Comparison of ENCODE assay signal across 26 mouse cellular contexts in genomic region chr7:83678506-83678905, GRCm38 (mm10).
"Had no signal": no experiment of that assay in that cellular context is flagged by ENCODE, and none has a peak within 500 bp of the region (broad histone marks: within the 10 kb centered on the region; RNA-seq: fewer than 3 reads in every experiment).

No protein-coding gene starts in this region.

- H3K9me3 ChIP-seq: embryonic facial prominence, embryonic 10.5 days; embryonic facial prominence, embryonic 12.5 days; embryonic facial prominence, embryonic 13.5 days; embryonic facial prominence, embryonic 15.5 days; forebrain, embryonic 10.5 days; forebrain, embryonic 12.5 days; forebrain, embryonic 13.5 days; forebrain, embryonic 15.5 days had no signal

- H3K9ac ChIP-seq: embryonic facial prominence, embryonic 12.5 days; embryonic facial prominence, embryonic 13.5 days; embryonic facial prominence, embryonic 15.5 days; forebrain, embryonic 12.5 days; forebrain, embryonic 13.5 days; forebrain, embryonic 15.5 days; forebrain, postnatal 0 days had no signal

- H3K27ac ChIP-seq: embryonic facial prominence, embryonic 10.5 days; embryonic facial prominence, embryonic 12.5 days; embryonic facial prominence, embryonic 13.5 days; embryonic facial prominence, embryonic 15.5 days; forebrain, embryonic 10.5 days; forebrain, embryonic 12.5 days; forebrain, embryonic 13.5 days; forebrain, embryonic 15.5 days; gastrocnemius, adult 2 months; heart, adult 2 months had no signal

- H3K36me3 ChIP-seq: embryonic facial prominence, embryonic 10.5 days; embryonic facial prominence, embryonic 12.5 days; embryonic facial prominence, embryonic 13.5 days; embryonic facial prominence, embryonic 15.5 days; forebrain, embryonic 10.5 days; forebrain, embryonic 12.5 days; forebrain, embryonic 15.5 days had no signal

- H3K4me2 ChIP-seq: embryonic facial prominence, embryonic 12.5 days; embryonic facial prominence, embryonic 13.5 days; embryonic facial prominence, embryonic 15.5 days; forebrain, embryonic 12.5 days; forebrain, embryonic 13.5 days; forebrain, embryonic 15.5 days had no signal

- H3K4me3 ChIP-seq: embryonic facial prominence, embryonic 10.5 days; embryonic facial prominence, embryonic 12.5 days; embryonic facial prominence, embryonic 13.5 days; embryonic facial prominence, embryonic 15.5 days; erythroblast, embryonic 14.5 days; forebrain, embryonic 10.5 days; forebrain, embryonic 12.5 days; forebrain, embryonic 13.5 days; forebrain, embryonic 15.5 days; gastrocnemius, adult 2 months; heart, adult 2 months had no signal

- H3K27me3 ChIP-seq: embryonic facial prominence, embryonic 12.5 days; embryonic facial prominence, embryonic 13.5 days; embryonic facial prominence, embryonic 15.5 days; forebrain, embryonic 12.5 days; forebrain, embryonic 13.5 days; forebrain, embryonic 15.5 days had no signal

- DNase-seq: cerebellum, adult 8-10 months; cerebellum, adult 9-10 months; cerebellum, adult 9-11 months; cerebellum, postnatal 10 days; cerebellum, postnatal 14 days; cerebellum, postnatal 36 days; embryo, embryonic 11 days; forebrain, postnatal 0 days; gastrocnemius, adult 2 months; gastrocnemius, postnatal 10 days; gastrocnemius, postnatal 14 days; gastrocnemius, postnatal 25 days; gastrocnemius, postnatal 36 days; heart, adult 18-20 months; heart, adult 2 months had no signal

- H3K4me1 ChIP-seq: embryonic facial prominence, embryonic 15.5 days; forebrain, embryonic 12.5 days; forebrain, embryonic 15.5 days had no signal

- ATAC-seq: forebrain, embryonic 13.5 days; forebrain, embryonic 14.5 days; forebrain, embryonic 15.5 days; forebrain, embryonic 16.5 days; forebrain, postnatal 0 days had no signal
